In the genomic region with DNA sequence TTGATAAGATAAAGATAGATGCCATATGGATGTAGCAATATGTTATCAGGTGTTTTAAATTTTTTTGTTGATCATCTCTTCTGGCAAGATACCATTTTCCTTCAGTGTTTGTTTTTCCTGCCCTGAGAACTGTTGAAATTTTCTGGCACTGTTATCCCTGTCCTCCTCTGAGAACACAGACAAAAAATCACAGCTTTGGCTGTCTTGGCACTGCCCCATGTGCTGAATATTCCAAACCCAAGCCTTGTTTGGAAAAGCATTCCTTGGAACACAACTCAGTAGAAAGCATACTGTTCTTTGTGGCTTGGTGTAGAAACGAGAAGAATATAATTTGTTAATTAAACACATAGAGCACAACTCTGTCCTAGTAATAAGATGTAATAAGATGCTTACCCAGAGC, we compare ENCODE assay signal across 9 mouse cellular contexts.
A peak's percentile ranks its signal among the peaks of the same experiment; 100 is the strongest.
DNase-seq lines count a peak whose midpoint lies in the region; ATAC-seq lines count a peak whose summit lies in the region.
"Had no signal": no experiment of that assay in that cellular context is flagged by ENCODE, and none has a peak within 500 bp of the region (broad histone marks: within the 10 kb centered on the region; RNA-seq: fewer than 3 reads in every experiment).

No protein-coding gene starts in this region.

- no peak for ATAC-seq in embryonic facial prominence, embryonic 14.5 days (ENCODE audit: low read depth)
- ATAC-seq in lung, embryonic 16.5 days (ENCODE audit: low read depth): peak; percentile 69; the same call in 1 of the 2 replicates

- no peaks in the 10 kb centered on the region for H3K27me3 ChIP-seq in embryonic facial prominence, embryonic 14.5 days (replicated peaks; ENCODE audit: control insufficient read depth, insufficient read depth, low read length)
- H3K27me3 ChIP-seq in embryonic facial prominence, embryonic 10.5 days (replicated peaks; ENCODE audit: low read depth, poor library complexity, severe bottlenecking): no peaks in the 10 kb centered on the region
- H3K27me3 ChIP-seq in lung, embryonic 16.5 days (ENCODE audit: control insufficient read depth, insufficient read depth, low read depth, low read length): no peaks in the 10 kb centered on the region

- H3K27ac ChIP-seq in embryonic facial prominence, embryonic 14.5 days (replicated peaks; ENCODE audit: low read depth, low read length): no peak overlapping the region
- no peak overlapping the region for H3K27ac ChIP-seq in embryonic facial prominence, embryonic 10.5 days (replicated peaks)
- H3K27ac ChIP-seq in lung, embryonic 16.5 days (ENCODE audit: low read length): 0 out of 2 replicates have a peak overlapping the region, but pooled peaks have one; percentile 30
- H3K27ac ChIP-seq: heart, embryonic 10.5 days had no signal

- no peaks in the 10 kb centered on the region for H3K36me3 ChIP-seq in embryonic facial prominence, embryonic 14.5 days (ENCODE audit: control insufficient read depth, insufficient read depth, low read length)
- H3K36me3 ChIP-seq in embryonic facial prominence, embryonic 10.5 days (replicated peaks): no peaks in the 10 kb centered on the region
- no peaks in the 10 kb centered on the region for H3K36me3 ChIP-seq in lung, embryonic 16.5 days (ENCODE audit: control insufficient read depth, insufficient read depth, low read length)
- H3K36me3 ChIP-seq: heart, embryonic 10.5 days had no signal

- no peak overlapping the region for H3K9ac ChIP-seq in embryonic facial prominence, embryonic 14.5 days (ENCODE audit: low read depth, low read length)
- no peak overlapping the region for H3K9ac ChIP-seq in lung, embryonic 16.5 days (ENCODE audit: low read length)

- H3K9me3 ChIP-seq in embryonic facial prominence, embryonic 14.5 days (ENCODE audit: control insufficient read depth, low read length): no peaks in the 10 kb centered on the region
- H3K9me3 ChIP-seq in embryonic facial prominence, embryonic 10.5 days: no peaks in the 10 kb centered on the region
- H3K9me3 ChIP-seq in lung, embryonic 16.5 days (ENCODE audit: control insufficient read depth, low read length): no peaks in the 10 kb centered on the region
- H3K9me3 ChIP-seq: heart, embryonic 10.5 days had no signal

- H3K4me1 ChIP-seq in embryonic facial prominence, embryonic 14.5 days (ENCODE audit: control insufficient read depth, insufficient read depth, low read length): no peaks in the 10 kb centered on the region
- H3K4me1 ChIP-seq in embryonic facial prominence, embryonic 10.5 days: no peaks in the 10 kb centered on the region
- no peaks in the 10 kb centered on the region for H3K4me1 ChIP-seq in lung, embryonic 16.5 days (replicated peaks; ENCODE audit: control insufficient read depth, insufficient read depth, low read length)
- H3K4me1 ChIP-seq: heart, embryonic 10.5 days had no signal

- H3K4me3 ChIP-seq in embryonic facial prominence, embryonic 14.5 days (ENCODE audit: low read depth, low read length): no peak overlapping the region
- H3K4me3 ChIP-seq in embryonic facial prominence, embryonic 10.5 days: no peak overlapping the region
- no peak overlapping the region for H3K4me3 ChIP-seq in lung, embryonic 16.5 days (ENCODE audit: low read length)
- H3K4me3 ChIP-seq: heart, embryonic 10.5 days had no signal

- H3K4me2 ChIP-seq in embryonic facial prominence, embryonic 14.5 days (ENCODE audit: low read depth, low read length): no peak overlapping the region
- no peak overlapping the region for H3K4me2 ChIP-seq in lung, embryonic 16.5 days (ENCODE audit: low read depth, low read length)

- DNase-seq in embryonic facial prominence, embryonic 14.5 days (ENCODE audit: low spot score): peak; percentile 69
- no peak for DNase-seq in embryonic facial prominence, embryonic 10.5 days (ENCODE audit: low spot score)
- peak; percentile 84 for DNase-seq in cerebellum, adult 11-12 months
- peak; percentile 25 for DNase-seq in gastrocnemius, postnatal 25 days
- DNase-seq in kidney, postnatal 14 days: no peak
- no peak for DNase-seq in thymus, postnatal 0 days (ENCODE audit: low spot score)
- no peak for DNase-seq in neural tube, embryonic 10.5 days (ENCODE audit: extremely low spot score, low spot score)

- 39% methylated on average over 1 of the region's 1 CpGs for WGBS in embryonic facial prominence, embryonic 14.5 days
- WGBS in embryonic facial prominence, embryonic 10.5 days: 65% methylated on average over 1 of the region's 1 CpGs
- 44% methylated on average over 1 of the region's 1 CpGs for WGBS in lung, embryonic 16.5 days

Comparison
In these comparisons a context has a peak if more than half of its experiments do, and no peak if none do; other contexts are left out.
1. DNase-seq: peak in embryonic facial prominence, embryonic 14.5 days (single experiment), cerebellum, adult 11-12 months (single experiment) and gastrocnemius, postnatal 25 days (single experiment); none in embryonic facial prominence, embryonic 10.5 days (single experiment), kidney, postnatal 14 days (single experiment), thymus, postnatal 0 days (single experiment) and neural tube, embryonic 10.5 days (single experiment).